Mouse (Mus musculus) cerebral cortex, adult 2 months (tissue): ENCODE measurements around the gene Supt16.

Experiments used
- WGBS: fragments of 180-500 bp; shearing (Covaris S2); methylation state at CpG from one replicate; pipeline ENCODE4 v1.1.7; 2018; 5-methylcytosine and 5-hydroxymethylcytosine counted together

Supt16 gene

DNA sequence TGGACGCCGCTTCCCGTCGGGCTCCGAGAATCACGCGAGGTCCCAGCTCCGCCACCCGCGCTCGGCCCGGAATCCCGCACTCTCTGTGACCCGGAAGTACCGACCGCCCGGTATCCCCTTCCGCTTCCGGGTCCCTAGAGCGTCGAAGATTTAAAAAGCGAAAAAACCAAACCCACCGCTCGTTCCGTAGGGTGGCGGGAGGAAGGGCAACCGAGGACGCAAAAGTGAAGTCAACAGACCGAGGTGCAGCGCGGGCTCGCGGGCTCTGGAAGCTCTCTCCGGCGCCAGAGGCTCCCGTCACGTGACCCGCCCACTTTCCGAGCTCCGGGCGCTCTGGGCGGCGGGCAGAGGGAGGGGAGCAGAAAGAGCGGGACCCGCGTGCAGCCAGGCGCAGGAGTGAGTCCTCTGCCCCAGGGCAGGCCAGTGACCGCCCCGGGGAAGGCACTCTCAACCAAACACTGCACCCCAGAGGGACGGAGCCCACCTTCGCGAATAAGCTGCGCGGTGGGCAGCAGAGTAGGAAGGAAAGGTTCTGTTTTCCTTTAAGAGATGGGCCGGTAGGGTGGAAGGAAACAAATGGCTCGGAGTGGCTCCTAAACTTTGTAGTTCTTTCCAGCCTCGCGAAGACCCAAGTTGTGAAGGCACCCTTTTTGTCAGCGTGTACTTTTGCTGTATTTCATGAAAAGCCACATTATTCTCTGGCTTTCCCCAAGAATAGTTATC is at the start of gene Supt16:
Gene Supt16, minus strand, starts transcription at position 261 of the 723 bp plus-strand sequence.
- under 1% methylated on average over 59 of the region's 59 CpGs for WGBS

DNA sequence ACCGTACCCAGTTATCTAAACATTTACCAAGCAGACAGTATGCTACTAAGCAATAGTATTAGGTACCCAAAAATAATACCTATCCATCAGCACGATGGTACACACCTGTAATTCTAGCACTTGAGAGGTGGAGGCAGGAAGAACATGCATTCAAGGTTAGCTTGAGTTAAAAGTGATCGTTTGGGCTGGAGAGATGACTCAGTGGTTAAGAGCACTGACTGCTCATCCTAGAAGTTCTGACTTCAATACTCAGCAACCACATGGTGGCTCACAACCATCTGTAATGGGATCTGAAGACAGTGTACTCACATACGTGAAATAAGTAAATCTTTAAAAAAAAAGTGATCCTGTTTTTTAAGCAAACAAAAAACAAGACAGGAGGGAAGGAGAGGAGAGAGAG is 48.9 kb upstream of the Supt16 start:
- WGBS = 65% methylated on average over 4 of the region's 4 CpGs

DNA sequence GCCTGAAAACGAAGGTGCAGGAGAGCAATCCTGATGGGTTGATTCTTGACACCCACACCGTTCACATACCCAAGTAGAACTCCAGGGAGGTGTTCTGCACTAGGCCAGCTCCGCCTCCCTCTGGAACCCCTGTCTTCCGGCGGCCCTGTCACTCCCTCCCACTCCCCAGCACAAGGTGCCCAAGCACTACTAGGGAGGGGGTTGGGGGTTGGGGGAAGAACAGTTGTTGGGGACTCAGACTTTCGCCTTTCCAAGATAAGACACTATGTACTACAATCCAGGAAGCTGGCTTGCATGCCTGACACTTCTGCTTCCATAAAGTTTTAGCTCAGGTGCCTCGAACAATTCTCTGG is 47.5 kb upstream of the Supt16 start:
- WGBS = 6% methylated on average over 7 of the region's 7 CpGs

DNA sequence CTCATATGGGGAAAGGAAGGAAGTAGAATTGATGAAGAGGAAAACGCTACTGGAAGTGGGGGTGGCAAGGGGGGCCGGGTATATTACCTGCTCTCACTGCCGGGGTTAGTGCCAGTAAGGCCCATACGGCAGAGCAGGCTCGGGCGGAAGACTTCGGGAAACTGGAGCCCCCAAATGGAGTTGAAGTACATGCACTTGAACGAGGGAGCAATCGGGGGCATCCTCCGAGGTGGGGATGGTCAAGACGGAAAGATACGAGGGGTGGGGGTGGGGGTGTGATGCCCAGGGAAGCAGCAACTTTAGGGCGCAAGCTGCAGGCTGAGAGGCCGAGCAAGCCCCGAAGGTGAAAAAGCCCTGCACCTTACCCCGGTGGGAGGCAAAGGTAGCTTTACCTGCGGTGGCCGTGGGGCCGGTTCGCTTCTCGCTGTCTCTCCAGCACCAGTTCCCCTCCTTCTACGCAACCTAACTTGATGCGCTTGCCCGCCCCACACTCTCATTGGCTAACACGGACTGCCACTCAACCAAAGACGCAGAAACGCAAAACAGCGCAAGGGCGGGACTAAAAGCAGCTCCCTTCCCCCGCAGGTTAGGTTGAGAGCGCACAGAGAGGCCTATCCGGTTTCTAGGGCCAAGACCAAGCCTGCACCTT is 46.9 kb upstream of the Supt16 start:
- WGBS = 1% methylated on average over 32 of the region's 32 CpGs

DNA sequence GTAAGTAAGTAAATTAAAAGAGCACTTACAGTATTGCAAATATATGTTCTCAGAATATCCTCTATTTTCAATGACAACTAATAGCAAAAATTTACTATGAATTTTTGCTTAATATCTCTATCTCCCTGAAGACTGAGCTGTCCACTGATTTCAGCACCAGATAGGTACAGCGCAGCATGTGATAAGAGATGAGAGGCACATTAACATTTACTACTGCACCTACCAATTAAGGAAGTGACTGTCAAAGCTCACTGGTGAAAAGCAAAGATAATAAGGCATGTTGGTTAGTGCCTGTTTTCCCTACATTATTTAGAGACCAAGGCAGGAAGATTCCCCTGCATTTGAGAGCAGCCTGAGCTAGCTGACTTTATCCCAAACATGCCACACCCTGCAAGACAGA is 39.0 kb upstream of the Supt16 start:
- WGBS = 95% methylated on average over 1 of the region's 1 CpGs

DNA sequence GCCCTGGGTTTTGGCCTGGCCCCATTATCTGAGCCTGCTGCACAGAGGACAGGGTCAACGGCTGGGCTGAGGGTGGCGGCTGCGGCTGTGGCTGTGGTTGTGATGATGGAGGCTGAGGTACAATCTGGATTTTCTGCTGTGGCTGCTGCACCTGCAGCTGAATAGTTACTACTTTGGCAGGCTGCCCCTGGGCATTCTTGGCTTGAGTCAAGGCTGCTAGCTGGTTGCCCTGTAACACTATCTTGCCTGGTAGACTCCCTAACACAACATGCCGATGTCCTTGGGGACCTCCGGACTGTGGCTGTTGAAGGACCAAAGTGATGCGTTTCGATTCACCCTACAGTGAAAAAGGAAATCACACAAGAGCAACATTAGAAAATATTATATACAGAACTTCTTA is 37.9 kb upstream of the Supt16 start:
- WGBS = 86% methylated on average over 7 of the region's 7 CpGs

DNA sequence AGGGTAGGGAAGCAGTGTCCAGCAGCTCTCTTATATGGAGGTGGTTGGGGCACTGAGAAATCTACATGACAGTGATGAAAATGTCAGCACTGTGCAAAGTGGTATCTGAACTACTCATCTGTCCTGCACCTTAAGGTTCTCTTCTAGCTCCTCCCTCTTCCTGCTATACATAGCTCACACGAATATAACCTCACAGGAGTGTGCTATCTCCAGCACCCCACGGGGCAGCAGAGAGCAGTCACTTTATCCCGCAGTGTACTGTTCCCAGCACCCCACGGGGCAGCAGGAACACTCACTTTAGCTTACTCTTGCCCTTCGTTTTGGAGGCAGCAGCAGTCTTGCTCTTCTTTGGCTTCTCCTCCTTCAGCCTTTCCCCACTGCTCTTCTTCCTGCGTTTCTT is 35.0 kb upstream of the Supt16 start:
- 81% methylated on average over 6 of the region's 6 CpGs for whole genome bisulfite sequencing

DNA sequence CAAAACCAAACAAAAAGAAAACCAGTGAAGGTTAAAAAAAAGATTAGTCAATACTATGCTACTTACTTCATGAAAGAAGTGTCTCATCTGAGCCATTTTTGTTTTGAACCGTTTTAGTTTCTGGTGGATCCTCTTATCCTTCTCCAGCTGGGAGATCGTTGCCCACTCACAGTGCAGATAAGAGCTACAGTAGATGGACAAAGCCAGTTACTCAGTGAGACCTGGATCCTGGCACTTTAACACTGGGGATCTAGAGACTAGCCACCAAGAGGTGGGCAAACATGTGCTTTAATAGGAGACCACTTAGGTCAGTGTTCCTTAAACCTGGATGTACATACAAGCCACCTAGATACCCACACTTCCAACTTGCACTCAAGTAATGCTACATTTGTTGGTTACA is 28.8 kb upstream of the Supt16 start:
- WGBS = 78% methylated on average over 2 of the region's 2 CpGs

DNA sequence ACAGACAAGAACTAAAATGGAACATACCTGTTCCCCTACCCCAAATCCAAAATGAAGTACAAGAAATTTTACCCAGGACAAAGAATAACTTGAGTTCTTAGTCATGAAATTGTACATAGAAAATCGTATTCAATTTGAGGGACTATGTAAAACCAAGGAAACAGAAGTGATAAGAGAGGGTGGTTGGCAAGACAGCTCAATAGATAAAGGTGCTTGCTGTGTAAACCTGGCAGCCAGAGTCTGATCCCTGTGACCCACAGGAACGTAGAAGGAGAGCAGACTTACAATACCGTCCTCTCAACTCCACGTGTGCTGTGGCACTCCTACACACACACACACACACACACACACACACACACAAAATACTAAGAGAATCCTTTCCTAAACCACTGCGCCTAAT is 20.0 kb upstream of the Supt16 start:
- WGBS = 83% methylated on average over 5 of the region's 5 CpGs

DNA sequence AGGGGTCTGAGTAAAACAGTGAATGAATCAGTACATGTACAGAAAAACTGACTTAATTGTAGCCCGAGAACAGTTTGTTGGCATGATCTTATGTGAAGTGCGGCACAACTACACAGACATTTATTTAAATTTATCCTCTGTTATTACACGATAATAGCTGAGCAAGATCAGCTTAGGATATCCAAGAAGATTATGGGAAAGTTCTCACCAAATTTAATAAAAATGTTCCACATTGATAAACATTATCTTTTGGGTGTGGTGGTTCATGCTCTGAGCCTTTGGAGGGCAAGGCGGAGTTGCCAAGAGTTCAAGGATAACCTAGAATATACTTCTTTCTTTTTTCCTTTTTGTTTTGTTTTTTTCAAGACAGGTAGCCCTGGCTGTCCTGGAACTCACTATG is 2.2 kb upstream of the Supt16 start:
- WGBS = 86% methylated on average over 4 of the region's 4 CpGs

DNA sequence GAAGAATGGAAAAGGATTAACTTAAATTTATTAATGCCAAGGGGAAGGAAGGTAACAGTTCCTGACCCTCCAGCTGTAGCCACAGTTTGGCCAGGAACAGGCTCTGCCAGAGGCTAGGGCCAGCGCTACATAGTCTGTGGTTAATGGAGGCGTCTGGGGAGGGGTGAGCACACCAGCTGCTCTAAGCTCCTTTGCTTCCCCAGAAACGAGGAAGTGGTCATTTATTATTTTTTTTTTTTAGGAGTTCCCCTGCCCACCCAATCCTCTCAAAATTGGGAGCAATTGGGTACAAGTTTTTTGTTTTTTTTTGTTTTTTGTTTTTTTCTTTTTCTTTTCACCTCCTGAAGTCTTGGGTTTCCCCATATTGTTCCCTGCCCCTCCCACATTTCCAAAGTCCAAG is 925 bp upstream of the Supt16 start:
- WGBS = 21% methylated on average over 3 of the region's 3 CpGs

DNA sequence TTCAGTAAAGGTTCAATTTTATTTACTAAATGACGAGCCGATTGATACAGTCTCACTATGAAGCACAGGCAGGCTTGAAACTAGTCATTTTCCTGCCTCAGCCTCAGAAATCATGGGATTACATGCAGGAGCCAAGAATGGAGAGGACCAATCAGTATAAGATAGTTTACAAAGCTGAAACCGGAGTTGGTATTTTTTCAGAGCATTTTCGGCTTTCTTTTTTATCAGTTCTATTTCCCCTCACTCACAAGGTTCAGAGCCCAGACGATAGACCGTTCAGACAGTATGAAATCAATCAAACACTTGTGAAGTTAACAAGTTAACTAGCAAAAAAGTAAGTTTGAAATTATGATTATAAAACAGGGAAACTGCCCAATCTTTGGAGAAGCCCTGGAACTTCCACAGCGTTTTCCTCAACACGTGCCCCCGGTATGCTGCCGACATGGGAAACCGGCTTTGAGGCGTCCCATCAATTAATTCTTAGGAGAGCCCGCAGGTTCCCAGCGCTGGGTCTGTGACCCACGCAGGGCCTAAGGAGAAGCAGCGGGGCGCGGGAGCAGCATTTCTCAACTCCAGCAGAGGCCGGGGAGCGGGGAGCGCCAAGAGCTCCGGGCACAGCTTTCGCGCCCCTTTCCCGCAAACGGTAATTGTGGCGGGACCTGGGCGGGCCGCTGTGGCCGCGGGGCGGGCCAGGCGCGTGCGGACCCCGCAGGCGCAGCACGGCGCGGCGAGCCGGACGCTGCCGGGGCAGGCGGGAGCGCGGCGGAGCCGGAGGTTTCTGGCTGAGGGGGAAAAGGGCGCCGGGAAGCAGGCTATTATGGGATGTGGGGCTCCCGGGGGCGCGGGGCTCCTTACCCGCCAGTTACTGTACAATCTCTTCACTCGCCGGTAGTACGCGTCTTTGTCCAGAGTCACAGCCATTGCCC is 723 bp downstream of the Supt16 start:
- WGBS = under 1% methylated on average over 57 of the region's 59 CpGs

DNA sequence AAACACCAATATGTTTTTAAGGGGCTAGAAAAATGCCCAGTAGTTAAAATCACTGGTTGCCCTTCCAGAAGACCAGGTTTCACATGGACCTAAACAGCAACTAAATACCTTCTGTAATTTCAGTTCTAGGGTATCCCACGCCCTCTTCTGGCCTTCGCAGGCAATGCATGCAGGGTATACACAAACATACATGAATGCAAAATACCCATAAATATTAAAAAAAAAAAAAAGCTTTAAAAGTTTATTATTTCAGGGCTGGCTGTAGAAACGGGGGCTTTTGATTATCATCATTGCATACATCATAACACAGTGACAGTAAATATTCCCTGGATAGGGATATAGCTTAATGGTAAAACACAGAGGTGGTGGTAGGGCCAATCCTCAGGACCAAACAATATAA is 1.5 kb downstream of the Supt16 start:
- 5% methylated on average over 3 of the region's 3 CpGs for WGBS

DNA sequence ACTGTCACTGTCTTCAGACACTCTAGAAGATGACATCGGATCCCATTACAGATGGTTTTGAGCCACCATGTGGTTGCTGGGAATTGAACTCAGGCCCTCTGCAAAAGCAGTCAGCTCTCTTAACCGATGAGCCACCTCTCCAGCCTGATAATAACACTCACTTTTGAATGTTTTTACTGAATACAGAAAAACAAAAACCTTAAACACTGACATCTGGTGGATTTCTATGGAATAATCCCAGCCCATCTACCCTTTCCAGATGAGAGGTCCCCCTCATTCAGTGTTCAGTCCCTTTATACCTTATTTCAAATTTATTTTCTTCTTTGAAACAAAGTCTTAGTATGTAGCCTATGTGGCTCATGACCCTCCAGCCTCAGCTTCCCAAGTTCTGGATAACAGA is 7.7 kb downstream of the Supt16 start:
- WGBS = 50% methylated on average over 2 of the region's 2 CpGs

DNA sequence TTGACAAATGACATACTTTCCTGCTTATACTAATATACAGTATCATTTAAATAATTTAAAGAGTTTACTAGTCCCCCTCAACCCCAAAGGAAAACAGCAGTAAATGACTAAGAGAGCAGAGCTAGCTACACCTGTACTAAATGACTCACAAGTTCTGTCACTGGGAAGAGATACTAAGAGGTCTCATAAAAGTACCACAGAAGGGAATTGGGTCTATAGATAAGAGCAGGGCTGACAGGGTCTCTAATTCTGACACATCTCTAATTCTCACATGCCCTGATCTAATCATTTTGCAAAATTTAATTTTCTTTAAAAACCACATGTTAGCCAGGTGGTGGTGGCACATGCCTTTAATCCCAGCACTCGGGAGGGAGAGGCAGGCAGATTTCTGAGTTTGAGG is 8.4 kb downstream of the Supt16 start:
- WGBS = 84% methylated on average over 1 of the region's 1 CpGs

DNA sequence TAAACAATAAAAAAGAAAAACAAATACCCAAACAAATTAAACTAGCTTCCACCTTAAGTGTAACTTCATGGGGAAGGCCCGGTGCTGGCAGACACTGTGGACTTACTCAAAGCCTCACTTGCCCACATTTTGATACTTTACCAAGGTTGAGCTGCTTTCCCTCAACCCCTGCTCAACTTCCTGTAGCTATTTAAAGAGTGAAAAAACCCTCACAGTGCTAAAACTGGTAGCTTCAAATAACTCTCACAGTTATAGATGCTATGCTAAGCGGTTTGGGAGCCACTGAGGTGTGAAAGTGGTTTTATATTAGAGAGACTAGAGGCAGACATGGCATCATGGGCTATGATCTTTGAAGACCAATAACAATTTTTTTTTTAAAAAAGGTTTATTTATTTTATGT is 30.6 kb downstream of the Supt16 start:
- 51% methylated on average over 2 of the region's 2 CpGs for WGBS

DNA sequence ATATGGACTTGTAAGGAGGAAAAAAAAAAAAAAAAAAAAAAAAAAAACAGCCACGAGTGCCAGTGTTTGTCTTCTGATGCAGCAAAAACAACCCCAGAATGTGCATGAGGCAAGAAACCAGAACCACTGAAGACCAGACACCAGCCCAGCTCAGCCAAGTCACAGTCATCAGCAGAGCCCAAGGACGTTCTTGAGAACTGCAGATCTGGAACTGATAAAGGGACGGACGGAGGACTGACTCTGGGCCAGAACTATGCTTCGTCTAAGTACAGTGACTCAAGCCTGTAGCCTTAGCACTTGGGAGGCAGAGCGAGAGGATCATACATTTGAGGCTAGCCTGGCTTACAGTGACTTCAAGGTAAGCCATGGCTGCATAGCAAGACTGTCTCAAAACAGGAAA is 36.3 kb downstream of the Supt16 start:
- WGBS = 78% methylated on average over 6 of the region's 6 CpGs

DNA sequence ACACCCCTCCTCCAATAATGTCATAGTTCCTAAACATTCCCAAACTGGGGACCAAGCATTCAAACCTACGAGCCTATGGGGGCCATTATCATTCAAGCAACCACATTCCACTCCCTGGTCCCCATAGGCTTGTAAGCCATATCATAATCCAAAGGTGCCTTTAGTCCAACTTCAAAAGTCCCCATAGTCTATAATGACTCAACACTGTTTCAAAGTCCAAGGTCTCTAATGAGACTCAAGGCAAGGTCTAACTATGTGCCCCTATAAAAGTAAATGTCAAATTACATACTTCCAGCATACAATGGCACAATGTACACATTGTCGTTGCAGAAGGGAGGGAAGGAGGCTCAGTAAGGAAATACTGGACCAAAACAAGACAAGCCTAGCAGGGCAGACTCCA is 42.2 kb downstream of the Supt16 start:
- WGBS = 92% methylated on average over 2 of the region's 2 CpGs

DNA sequence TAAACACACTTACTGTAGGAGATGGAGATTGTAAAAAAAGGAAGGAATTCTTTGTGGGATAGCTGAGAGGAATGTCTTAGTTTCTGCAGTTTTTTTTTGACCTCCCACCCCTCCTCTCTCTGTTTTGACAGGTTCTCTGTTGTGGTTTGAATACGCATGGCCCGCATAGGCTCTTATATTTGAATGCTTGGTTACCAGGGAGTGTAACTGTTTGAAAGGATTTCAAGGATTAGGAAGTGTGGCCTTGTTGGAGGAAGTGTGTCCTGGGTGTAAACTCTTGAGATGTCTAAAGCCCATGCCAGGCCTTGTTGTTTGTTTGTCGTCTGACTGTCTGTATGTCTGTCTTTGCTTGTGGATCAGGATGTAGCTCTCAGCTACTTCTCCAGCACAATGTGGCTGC is 44.6 kb downstream of the Supt16 start:
- 17% methylated on average over 3 of the region's 3 CpGs for WGBS

DNA sequence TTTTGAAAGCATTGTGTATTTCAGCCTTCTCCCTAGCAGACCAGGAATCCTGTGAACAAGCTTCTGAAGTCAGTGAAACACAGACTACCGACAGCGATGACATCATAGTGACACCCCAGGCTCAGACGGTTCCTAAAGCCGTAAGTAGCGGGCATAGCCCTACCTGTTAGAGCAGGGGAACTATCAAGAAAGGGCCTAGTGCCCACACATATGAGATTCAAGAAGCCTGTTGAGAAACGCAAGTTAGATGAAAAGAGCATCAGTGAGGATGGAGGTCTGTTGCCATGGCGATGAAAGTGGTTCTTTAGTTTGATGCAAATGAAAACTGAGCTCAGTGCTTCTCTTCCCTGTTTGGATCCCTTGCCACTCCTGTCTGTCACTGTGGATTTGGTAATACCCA is 45.0 kb downstream of the Supt16 start:
- 11% methylated on average over 7 of the region's 7 CpGs for WGBS

DNA sequence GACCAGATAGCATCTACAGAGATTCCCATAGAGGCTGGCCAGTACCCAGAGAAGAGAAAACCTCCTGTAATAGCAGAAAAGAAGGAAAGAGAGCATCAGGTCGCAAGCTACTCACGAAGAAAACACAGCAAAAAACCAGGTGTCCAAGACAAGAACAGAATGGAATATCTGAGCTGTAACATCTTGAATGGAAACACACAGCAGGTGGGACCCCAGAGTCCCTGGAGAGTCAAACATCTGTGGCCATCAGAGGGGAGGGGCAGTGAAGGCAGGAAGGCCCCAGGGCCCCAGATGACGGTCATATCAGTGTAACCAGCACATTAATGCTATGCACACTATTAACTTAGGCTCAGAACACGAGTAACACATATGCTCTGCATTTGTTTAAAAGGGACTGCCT is 47.3 kb downstream of the Supt16 start:
- WGBS = 76% methylated on average over 4 of the region's 4 CpGs

DNA sequence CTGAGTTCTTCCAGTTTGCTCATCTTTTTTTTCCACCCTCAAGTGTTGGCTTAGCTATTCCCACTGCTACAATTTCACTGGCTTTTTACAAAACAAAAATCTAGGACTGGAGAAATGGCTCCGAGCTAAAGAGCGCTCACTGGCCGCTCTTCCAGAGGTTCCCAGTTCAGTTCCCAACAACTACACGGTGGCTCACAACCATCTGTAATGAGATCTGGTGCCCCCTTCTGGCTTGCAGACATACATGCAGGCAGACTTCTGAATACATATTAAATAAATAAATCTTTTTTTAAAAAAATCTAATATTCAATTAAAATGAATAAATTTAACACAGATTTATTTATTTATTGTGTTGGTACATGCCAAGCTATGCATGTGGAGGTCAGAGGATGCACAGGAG is 50.7 kb downstream of the Supt16 start:
- 74% methylated on average over 4 of the region's 4 CpGs for WGBS

DNA sequence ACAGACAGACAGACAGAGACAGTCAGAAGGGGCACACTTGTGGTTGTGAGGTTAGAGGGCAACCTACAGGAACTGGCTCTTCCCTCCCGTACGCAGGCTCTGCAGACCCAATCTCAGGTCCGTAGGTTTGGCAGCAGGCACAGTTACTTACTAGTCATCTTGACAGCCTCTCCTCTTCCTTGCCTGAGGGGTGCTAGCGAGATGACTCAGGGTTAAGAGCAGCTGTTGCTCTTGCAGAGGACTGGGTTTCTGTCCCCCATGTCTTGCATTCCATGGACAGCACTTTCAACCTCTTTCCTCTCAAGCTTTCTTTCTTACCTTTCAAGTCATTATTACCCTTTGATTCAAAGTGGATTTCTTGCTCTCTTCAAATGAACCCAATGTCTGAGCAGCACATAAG is 53.1 kb downstream of the Supt16 start:
- WGBS = 87% methylated on average over 4 of the region's 4 CpGs
